In the genomic region with DNA sequence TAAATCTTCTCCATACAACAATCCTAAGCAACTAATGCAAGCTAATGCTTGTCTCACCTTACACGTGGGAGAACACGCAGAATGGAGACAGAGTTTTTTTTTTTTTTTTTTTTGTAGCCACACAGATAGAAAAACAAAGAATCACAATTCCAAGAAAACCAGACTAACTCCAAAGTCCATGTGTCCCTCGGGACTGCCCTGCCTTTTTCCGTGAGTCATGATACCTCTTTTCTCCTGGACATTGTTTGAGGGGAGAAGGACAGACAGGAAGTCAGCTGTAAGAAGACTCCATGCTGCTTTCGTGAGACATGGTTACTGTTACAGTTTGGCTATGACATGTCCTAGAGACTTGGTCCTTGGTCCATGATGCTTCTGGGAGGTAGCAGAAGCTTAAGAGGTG, we compare ENCODE assay signal across 23 mouse cellular contexts. TPM values are rescaled to one million over a fixed set of nuclear protein-coding genes. Genes with fewer than 3 reads are reported as not detected.
DNase-seq lines count a peak whose midpoint lies in the region; ATAC-seq lines count a peak whose summit lies in the region.
"Had no signal": no experiment of that assay in that cellular context is flagged by ENCODE, and none has a peak within 500 bp of the region (broad histone marks: within the 10 kb centered on the region; RNA-seq: fewer than 3 reads in every experiment).

No protein-coding gene starts in this region.

- H3K27ac ChIP-seq in heart, embryonic 10.5 days: no peak overlapping the region
- no peak overlapping the region for H3K27ac ChIP-seq in kidney, embryonic 16.5 days (ENCODE audit: low read length)
- H3K27ac ChIP-seq in brown adipose tissue, adult 24 weeks (replicated peaks; ENCODE audit: low read depth, low read length): peak overlapping the region; percentile 55
- H3K27ac ChIP-seq: forebrain, embryonic 10.5 days; gastrocnemius, adult 2 months; hindbrain, embryonic 12.5 days; hindbrain, embryonic 15.5 days had no signal

- peak; percentile 28 for DNase-seq in heart, embryonic 10.5 days (ENCODE audit: low spot score)
- DNase-seq in heart, adult 11 months: no peak
- peak; percentile 42 for DNase-seq in kidney, adult 9 months
- peak; percentile 31 for DNase-seq in yolk sac, embryonic 10.5 days (ENCODE audit: low spot score)
- DNase-seq in cerebellum, postnatal 4 days (ENCODE audit: low spot score in 2 of 2): no peak
- DNase-seq in left cerebral cortex, adult 9 months (ENCODE audit: low spot score in 2 of 2): no peak
- DNase-seq: adrenal gland, adult 2 months; adrenal gland, postnatal 14 days; cerebellum, adult 11-12 months; cerebellum, adult 8-10 months; cerebellum, postnatal 10 days; cerebellum, postnatal 36 days; forebrain, postnatal 0 days; gastrocnemius, adult 2 months; gastrocnemius, postnatal 14 days had no signal

- peaks cover 6% of the 10 kb centered on the region; the same call in 1 of the 2 replicates for H3K4me1 ChIP-seq in heart, embryonic 10.5 days
- no peaks in the 10 kb centered on the region for H3K4me1 ChIP-seq in kidney, embryonic 16.5 days (ENCODE audit: insufficient read depth, low read length)
- peaks cover 8% of the 10 kb centered on the region for H3K4me1 ChIP-seq in brown adipose tissue, adult 24 weeks (ENCODE audit: control insufficient read depth, insufficient read depth, insufficient read length, low read length)
- H3K4me1 ChIP-seq: hindbrain, embryonic 12.5 days; hindbrain, embryonic 15.5 days had no signal

- H3K36me3 ChIP-seq in heart, embryonic 10.5 days: no peaks in the 10 kb centered on the region
- H3K36me3 ChIP-seq in kidney, embryonic 16.5 days (ENCODE audit: insufficient read depth, low read length): no peaks in the 10 kb centered on the region
- H3K36me3 ChIP-seq: forebrain, embryonic 10.5 days; hindbrain, embryonic 12.5 days; hindbrain, embryonic 15.5 days had no signal

- H3K27me3 ChIP-seq in heart, embryonic 10.5 days (ENCODE audit: insufficient read depth, poor library complexity, severe bottlenecking): no peaks in the 10 kb centered on the region
- H3K27me3 ChIP-seq in kidney, embryonic 16.5 days (ENCODE audit: insufficient read depth, low read length): no peaks in the 10 kb centered on the region
- H3K27me3 ChIP-seq: hindbrain, embryonic 12.5 days; hindbrain, embryonic 15.5 days had no signal

- H3K9ac ChIP-seq in kidney, embryonic 16.5 days (replicated peaks; ENCODE audit: low read length): no peak overlapping the region
- H3K9ac ChIP-seq: forebrain, postnatal 0 days; hindbrain, embryonic 12.5 days; hindbrain, embryonic 15.5 days had no signal

- no peak overlapping the region for H3K4me2 ChIP-seq in kidney, embryonic 16.5 days (replicated peaks; ENCODE audit: low read depth, low read length)
- H3K4me2 ChIP-seq: heart, embryonic 11.5 days; hindbrain, embryonic 12.5 days; hindbrain, embryonic 15.5 days had no signal

- ATAC-seq in kidney, embryonic 16.5 days (ENCODE audit: low FRiP score, low TSS enrichment): no peak
- ATAC-seq: CD4-positive, CD25-positive, alpha-beta regulatory T cell, adult 4 months; forebrain, embryonic 14.5 days; forebrain, postnatal 0 days had no signal

- WGBS in heart, embryonic 10.5 days: 73% methylated on average over 5 of the region's 5 CpGs
- WGBS in kidney, embryonic 16.5 days: 66% methylated on average over 5 of the region's 5 CpGs

- H3K9me3 ChIP-seq in heart, embryonic 10.5 days: no peaks in the 10 kb centered on the region
- no peaks in the 10 kb centered on the region for H3K9me3 ChIP-seq in kidney, embryonic 16.5 days (ENCODE audit: low read length)
- H3K9me3 ChIP-seq: forebrain, embryonic 10.5 days; hindbrain, embryonic 12.5 days; hindbrain, embryonic 15.5 days had no signal

- no peak overlapping the region for H3K4me3 ChIP-seq in heart, embryonic 10.5 days
- no peak overlapping the region for H3K4me3 ChIP-seq in kidney, embryonic 16.5 days (ENCODE audit: low read length)
- no peak overlapping the region for H3K4me3 ChIP-seq in brown adipose tissue, adult 24 weeks (ENCODE audit: insufficient read depth, low read depth, low read length)
- H3K4me3 ChIP-seq: forebrain, embryonic 10.5 days; gastrocnemius, adult 2 months; hindbrain, embryonic 12.5 days; hindbrain, embryonic 15.5 days had no signal

RNA-seq across cellular contexts. Expression of gene Nim1k, which starts 32.3 kb away (rescaled TPM):
- polyA plus RNA-seq in heart, embryonic 10.5 days (2016; fragmentation: Nextera tagmentation; extraction: Ambion mirVana): 0.43 and 0.57 TPM in 2 replicates
- 1.3 and 1.4 TPM in 2 replicates for polyA plus RNA-seq in kidney, embryonic 16.5 days (2015; fragmentation: Nextera tagmentation; extraction: Ambion mirVana)
- polyA plus RNA-seq in brown adipose tissue, adult 24 weeks (2012; ENCODE audit: insufficient read depth, insufficient read length, missing spikeins): 1.7 and 3.0 TPM in 2 replicates

RNA-seq across cellular contexts. Expression of gene Hmgcs1, which starts 33.2 kb away (rescaled TPM):
- 141 and 143 TPM in 2 replicates for polyA plus RNA-seq in heart, embryonic 10.5 days (2016; fragmentation: Nextera tagmentation; extraction: Ambion mirVana)
- 202 and 204 TPM in 2 replicates for polyA plus RNA-seq in kidney, embryonic 16.5 days (2015; fragmentation: Nextera tagmentation; extraction: Ambion mirVana)
- 191 and 228 TPM in 2 replicates for polyA plus RNA-seq in brown adipose tissue, adult 24 weeks (2012; ENCODE audit: insufficient read depth, insufficient read length, missing spikeins)

Comparison
In these comparisons a context has a peak if more than half of its experiments do, and no peak if none do; other contexts are left out.
1. DNase-seq: peak in heart, embryonic 10.5 days (single experiment), kidney, adult 9 months (single experiment) and yolk sac, embryonic 10.5 days (single experiment); none in heart, adult 11 months (single experiment), cerebellum, postnatal 4 days (0 of 2) and left cerebral cortex, adult 9 months (0 of 2).